Mouse (Mus musculus) stomach, postnatal 0 days (tissue): ENCODE measurements at regions not wholly inside any gene's neighbourhood (a gene's known extent, or its start where the extent isn't known, plus 50 kb on each side); places are given as distances from the start of the nearest gene placed in this dataset.

ENCODE experiments used
- ATAC-seq: fragments of 200-750 bp; cut with Nextera tagmentation; 2 replicates; pipeline ENCODE4 v1.8.0; 2017; ENCODE audit not compliant: low FRiP score, low TSS enrichment
- DNase-seq: peaks from one replicate; pipeline ENCODE4 v3.0.0-alpha.2; 2016; ENCODE audit warnings: low spot score
- H3K27ac ChIP-seq: fragments of 300-500 bp; sonication (generic); replicated peaks from 2 replicates; pipeline ENCODE4 v1.5.1; 2014; ENCODE audit warnings: mild to moderate bottlenecking, control low read depth
- H3K27me3 ChIP-seq: fragments of 300-500 bp; sonication (generic); 2 replicates; pipeline ENCODE4 v1.6.1; 2014; ENCODE audit warnings: low read length; ENCODE audit not compliant: control insufficient read depth, insufficient read depth
- H3K36me3 ChIP-seq: fragments of 300-500 bp; sonication (generic); 2 replicates; pipeline ENCODE4 v1.6.1; 2014; ENCODE audit warnings: low read length, mixed read lengths; ENCODE audit not compliant: control insufficient read depth, insufficient read depth
- H3K4me1 ChIP-seq: fragments of 300-500 bp; sonication (generic); replicated peaks from 2 replicates; pipeline ENCODE4 v1.6.1; 2014; ENCODE audit warnings: antibody characterized with exemption; ENCODE audit not compliant: control insufficient read depth, insufficient read depth
- H3K4me2 ChIP-seq: fragments of 300-500 bp; sonication (generic); replicated peaks from 2 replicates; pipeline ENCODE4 v1.6.1; 2014; ENCODE audit warnings: low read depth, mild to moderate bottlenecking, control low read depth, moderate library complexity
- H3K4me3 ChIP-seq: fragments of 300-500 bp; sonication (generic); 2 replicates; pipeline ENCODE4 v1.5.1; 2014; ENCODE audit warnings: low read depth, low read length, control low read depth
- H3K9ac ChIP-seq: fragments of 300-500 bp; sonication (generic); 2 replicates; pipeline ENCODE4 v1.6.1; 2014; ENCODE audit warnings: mild to moderate bottlenecking, low read length, control low read depth, mixed read lengths
- H3K9me3 ChIP-seq: fragments of 300-500 bp; sonication (generic); 2 replicates; pipeline ENCODE4 v1.6.1; 2016; ENCODE audit warnings: low read length; ENCODE audit not compliant: control insufficient read depth
- CTCF ChIP-seq: IDR thresholded peaks from 2 replicates; pipeline ENCODE4 v1.5.1; 2016; ENCODE audit warnings: antibody characterized with exemption, low read depth, mild to moderate bottlenecking, moderate library complexity
- EP300 ChIP-seq: optimal IDR thresholded peaks from 2 replicates; pipeline ENCODE3; 2016; ENCODE audit warnings: antibody characterized with exemption
- WGBS: fragments of 180-500 bp; shearing (Covaris S2); extraction: QIAGEN DNeasy Blood & Tissue Kit; methylation state at CpG from one replicate; pipeline ENCODE4 v1.1.7; 2014; 5-methylcytosine and 5-hydroxymethylcytosine counted together

GRCm38 (mm10) chr3:37894599-37894998, 170.3 kb upstream of the Gm5148 start:
- Histone ChIP-seq H3K36me3 (no peaks in the 10 kb centered on the region), H3K27ac (no peak overlapping the region), H3K9me3 (no peaks in the 10 kb centered on the region), H3K4me1 (no peaks in the 10 kb centered on the region), H3K27me3 (no peaks in the 10 kb centered on the region), H3K4me3 (no peak overlapping the region), H3K4me2 (no peak overlapping the region), H3K9ac (no peak overlapping the region)
- no peak for DNase-seq
- WGBS: 58% methylated on average over 2 of the region's 2 CpGs
- TF ChIP-seq CTCF (no peak), EP300 (no peak)
- ATAC-seq: no peak

GRCm38 (mm10) chr3:37890202-37890601, 165.9 kb upstream of the Gm5148 start:
- Histone ChIP-seq H3K9ac (no peak overlapping the region), H3K36me3 (no peaks in the 10 kb centered on the region), H3K9me3 (no peaks in the 10 kb centered on the region), H3K4me1 (no peaks in the 10 kb centered on the region), H3K27me3 (no peaks in the 10 kb centered on the region), H3K4me3 (no peak overlapping the region), H3K4me2 (no peak overlapping the region), H3K27ac (no peak overlapping the region)
- DNase-seq (no peak), ATAC-seq (no peak)
- 73% methylated on average over 1 of the region's 1 CpGs for WGBS
- TF ChIP-seq EP300: no peak
- TF ChIP-seq CTCF: no peak

- DNase-seq (no peak), ATAC-seq (no peak)
- WGBS: 18% methylated on average over 6 of the region's 6 CpGs
- Histone ChIP-seq H3K9ac (no peak overlapping the region), H3K4me3 (no peak overlapping the region), H3K27me3 (no peaks in the 10 kb centered on the region), H3K27ac (no peak overlapping the region), H3K36me3 (no peaks in the 10 kb centered on the region), H3K4me2 (no peak overlapping the region), H3K9me3 (no peaks in the 10 kb centered on the region), H3K4me1 (no peaks in the 10 kb centered on the region)
- TF ChIP-seq EP300: no peak
- no peak for TF ChIP-seq CTCF
Measured at GRCm38 (mm10) chr3:37888455-37888854, 164.2 kb upstream of the Gm5148 start.

DNA sequence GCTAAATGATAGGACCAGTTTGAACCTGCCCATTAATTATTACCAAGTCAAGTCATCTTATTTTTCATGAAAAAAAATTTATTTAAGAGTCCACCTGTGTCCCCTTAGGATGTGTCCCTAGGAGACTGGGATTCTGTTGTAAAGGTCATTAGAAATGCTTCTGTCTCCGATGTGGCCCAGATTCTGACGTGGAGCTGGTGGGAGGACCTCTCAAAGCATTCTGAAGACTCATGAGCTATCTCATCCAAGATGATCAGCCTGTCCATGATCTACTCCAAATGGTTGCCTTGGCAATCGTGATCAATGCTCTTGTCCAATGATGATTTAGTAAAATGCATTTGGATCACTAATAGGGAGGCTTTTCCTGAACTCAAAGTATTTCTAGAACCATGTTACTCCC, 163.4 kb upstream of the Gm5148 start:
- ATAC-seq (no peak), DNase-seq (no peak)
- H3K27me3 ChIP-seq: no peaks in the 10 kb centered on the region
- no peaks in the 10 kb centered on the region for H3K36me3 ChIP-seq
- no peak overlapping the region for H3K27ac ChIP-seq
- H3K9me3 ChIP-seq: no peaks in the 10 kb centered on the region
- TF ChIP-seq EP300 (no peak), CTCF (no peak)
- H3K4me2 ChIP-seq: no peak overlapping the region
- no peak overlapping the region for H3K9ac ChIP-seq
- no peak overlapping the region for H3K4me3 ChIP-seq
- WGBS: 80% methylated on average over 3 of the region's 3 CpGs
- H3K4me1 ChIP-seq: no peaks in the 10 kb centered on the region

- 82% methylated on average over 3 of the region's 3 CpGs for WGBS
- Histone ChIP-seq H3K27ac (no peak overlapping the region), H3K36me3 (no peaks in the 10 kb centered on the region), H3K4me3 (no peak overlapping the region), H3K9me3 (no peaks in the 10 kb centered on the region), H3K9ac (no peak overlapping the region), H3K4me2 (no peak overlapping the region), H3K27me3 (no peaks in the 10 kb centered on the region), H3K4me1 (no peaks in the 10 kb centered on the region)
- TF ChIP-seq EP300: no peak
- TF ChIP-seq CTCF: no peak
- no peak for ATAC-seq
- DNase-seq: no peak
Measured at GRCm38 (mm10) chr3:37886705-37887454, 162.6 kb upstream of the Gm5148 start.

DNA sequence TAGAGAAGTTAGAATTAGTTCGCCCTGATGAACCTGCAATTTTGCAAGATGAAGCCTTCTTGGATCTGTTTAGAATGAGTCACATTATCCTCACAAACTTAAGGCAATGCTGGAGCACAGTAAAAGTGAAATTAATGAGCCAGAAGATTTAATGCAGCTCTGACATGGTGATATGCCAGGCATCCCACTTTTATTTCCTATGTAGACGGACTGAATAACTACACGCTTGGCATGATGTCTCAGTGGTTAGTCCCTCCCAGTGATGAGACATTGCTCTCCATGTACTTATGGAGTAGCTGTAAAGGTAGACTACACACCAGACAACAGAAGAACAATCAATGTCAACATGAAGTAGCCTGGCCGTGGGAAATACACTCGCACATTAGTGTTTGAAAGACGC, 161.5 kb upstream of the Gm5148 start:
- no peaks in the 10 kb centered on the region for H3K9me3 ChIP-seq
- H3K9ac ChIP-seq: no peak overlapping the region
- ATAC-seq: no peak
- DNase-seq: no peak
- no peak overlapping the region for H3K27ac ChIP-seq
- no peak overlapping the region for H3K4me3 ChIP-seq
- no peak overlapping the region for H3K4me2 ChIP-seq
- no peaks in the 10 kb centered on the region for H3K27me3 ChIP-seq
- H3K36me3 ChIP-seq: no peaks in the 10 kb centered on the region
- 79% methylated on average over 6 of the region's 6 CpGs for WGBS
- H3K4me1 ChIP-seq: no peaks in the 10 kb centered on the region
- TF ChIP-seq CTCF (no peak), EP300 (no peak)
